Mouse (Mus musculus) cortical plate, adult 2 months (tissue): ENCODE results near the gene Olfr1336. TPM values are rescaled to one million over a fixed set of nuclear protein-coding genes. Genes with fewer than 3 reads are reported as not detected.
"Not testable (repeated sequence)": the region's sequence is repeated elsewhere in the genome, so short reads cannot be mapped to it uniquely, and the experiment has no call there.

Experiments
- H3K27ac ChIP-seq: fragments of 200-500 bp; 2 replicates; pipeline ENCODE4 v1.5.1; 2012; ENCODE audit warnings: low read length, control low read depth, inconsistent platforms; ENCODE audit not compliant: insufficient read depth
- H3K4me1 ChIP-seq: fragments of 200-500 bp; 2 replicates; pipeline ENCODE4 v1.6.1; 2011; ENCODE audit warnings: low read length; ENCODE audit not compliant: control insufficient read depth, insufficient read depth
- H3K4me3 ChIP-seq: fragments of 200-500 bp; 2 replicates; pipeline ENCODE4 v1.5.1; 2011; ENCODE audit warnings: mild to moderate bottlenecking, low read length, control low read depth; ENCODE audit not compliant: insufficient read depth
- CTCF ChIP-seq: fragments of 200-500 bp; IDR thresholded peaks from 2 replicates; pipeline ENCODE4 v1.5.1; 2011; ENCODE audit warnings: mild to moderate bottlenecking, control low read depth, low read length; ENCODE audit not compliant: insufficient read depth; ENCODE audit errors: extremely low read depth
- POLR2A ChIP-seq: fragments of 200-500 bp; IDR thresholded peaks from 2 replicates; pipeline ENCODE4 v1.6.1; 2011; ENCODE audit warnings: mild to moderate bottlenecking, low read length, control low read depth; ENCODE audit not compliant: insufficient read depth; ENCODE audit errors: extremely low read depth
- polyA plus RNA-seq: library from polyadenylated mRNA; depleted of rRNA; stranded (reverse); fragments of >200 nt; gene quantifications from 2 replicates; pipeline ENCODE4 v1.2.3, GENCODE M21; 2012; rRNA removed

Olfr1336 gene
- polyA plus RNA-seq, 1 experiment, result not detected

DNA sequence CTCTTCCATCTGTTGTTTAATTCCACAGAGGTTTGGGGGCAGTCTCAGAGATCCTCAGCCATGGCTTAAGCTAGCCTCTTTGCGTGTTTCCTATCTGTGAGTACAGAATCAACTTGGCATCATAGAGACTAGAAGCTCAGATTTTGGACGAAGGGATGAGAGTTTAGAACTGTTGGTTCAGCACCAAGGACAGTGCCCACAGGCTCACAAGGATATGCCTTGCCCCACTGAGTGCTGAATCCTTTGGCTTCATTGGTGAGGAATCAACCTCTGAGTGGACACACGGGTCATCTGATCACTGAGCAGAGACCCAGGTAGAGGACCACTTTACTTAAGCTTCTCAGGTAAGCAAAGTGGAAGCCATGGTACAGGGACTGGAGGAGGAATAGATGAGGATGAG lies 431 bp downstream of the Olfr1336 start:
- TF ChIP-seq POLR2A (no peak), CTCF (no peak)
- Histone ChIP-seq H3K27ac (no peak overlapping the region), H3K4me1 (no peaks in the 10 kb centered on the region), H3K4me3 (no peak overlapping the region)

DNA sequence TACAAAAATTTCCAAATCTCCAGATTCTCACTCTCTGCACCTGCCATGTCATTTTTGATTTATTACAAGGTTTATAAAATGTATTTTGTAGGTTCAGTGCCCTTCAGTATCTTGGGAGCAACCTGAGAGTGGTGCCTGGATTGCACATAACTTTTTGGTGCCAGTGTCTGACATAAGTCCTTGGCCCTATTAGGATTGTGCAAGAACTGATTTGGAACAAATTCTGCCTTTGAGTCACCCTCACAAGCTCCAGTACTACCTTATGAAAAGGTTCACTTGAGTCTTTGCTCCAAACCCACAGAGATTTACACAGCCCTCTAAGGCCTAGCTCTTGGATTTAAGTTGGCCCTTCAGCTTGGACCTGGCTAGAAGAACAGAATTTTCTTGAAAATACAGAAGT lies 11.0 kb downstream of the Olfr1336 start, which contains the start of gene Olfr1346:
TSS of gene Olfr1346 (plus strand) at position 151 of the 400 bp plus-strand sequence.
- no peak within 1 kb of the TSS for H3K27ac ChIP-seq
- H3K4me3 ChIP-seq, result no peak within 1 kb of the TSS
- no peaks in the 10 kb centered on the region for H3K4me1 ChIP-seq
- TF ChIP-seq CTCF (no peak), POLR2A (no peak)

DNA sequence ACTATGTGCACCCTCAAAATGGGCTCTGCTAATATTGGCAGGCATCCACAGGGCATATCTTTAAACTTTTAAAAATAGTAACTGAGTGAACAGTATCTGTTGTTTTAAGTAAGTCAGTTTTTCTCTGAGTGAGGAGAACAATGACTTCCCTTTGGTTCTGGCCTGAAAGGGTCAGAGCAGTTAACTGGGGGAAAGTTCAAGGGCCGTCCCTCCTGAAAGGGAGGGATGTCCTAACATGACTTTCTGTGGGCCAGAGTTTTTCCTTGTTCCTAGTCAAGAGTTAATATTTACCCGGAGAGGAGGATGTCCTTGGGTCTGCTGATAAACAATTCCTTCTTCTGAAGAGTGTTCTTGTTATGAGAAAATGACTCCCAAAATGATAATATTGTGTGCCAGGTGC lies 21.7 kb downstream of the Olfr1336 start:
- H3K27ac ChIP-seq, H3K4me3 ChIP-seq, H3K4me1 ChIP-seq: not testable (repeated sequence)

DNA sequence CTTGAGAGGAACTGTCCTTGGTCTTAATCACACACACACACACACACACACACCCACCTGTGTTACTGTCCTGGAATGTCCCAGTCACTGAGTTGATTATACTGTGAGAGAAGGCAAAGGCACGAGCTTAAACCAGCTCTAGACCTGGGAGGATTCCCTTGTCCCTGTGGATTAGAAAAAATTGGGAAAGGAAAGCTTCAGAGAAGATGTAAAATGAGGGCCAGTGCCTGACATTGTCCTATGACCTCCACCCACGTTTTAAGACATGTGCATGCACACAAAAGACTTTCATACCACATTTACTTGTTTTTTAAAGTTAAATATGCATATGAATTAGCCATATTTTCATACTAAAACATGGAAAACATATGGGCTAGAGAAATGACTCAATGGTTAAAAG lies 30.9 kb downstream of the Olfr1336 start, which contains the start of gene Olfr5:
TSS of gene Olfr5 (minus strand) at position 101 of the 400 bp plus-strand sequence.
- Histone ChIP-seq H3K4me1 (no peaks in the 10 kb centered on the region), H3K27ac (no peak within 1 kb of the TSS), H3K4me3 (no peak within 1 kb of the TSS)
- TF ChIP-seq POLR2A (no peak), CTCF (no peak)

DNA sequence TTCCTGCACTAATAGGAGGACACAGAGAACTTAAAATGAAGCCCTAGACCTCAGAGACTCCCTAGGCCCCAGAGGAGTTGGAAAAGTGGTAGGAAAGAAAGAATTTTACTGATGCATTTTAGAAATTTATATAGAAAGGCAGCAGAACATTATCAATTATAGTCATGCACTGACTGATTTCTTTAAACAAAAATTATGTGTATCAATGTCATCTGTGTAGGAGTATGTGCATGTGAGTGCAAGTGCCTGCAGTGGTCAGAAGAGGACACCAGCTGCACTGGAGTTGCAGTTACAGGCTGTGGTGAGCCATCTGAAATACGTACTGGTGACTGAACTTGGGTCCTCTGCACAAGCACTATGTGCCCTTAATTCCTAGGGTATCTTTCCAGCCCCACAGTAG lies 43.7 kb downstream of the Olfr1336 start, which contains the start of gene Olfr1347:
TSS of gene Olfr1347 (minus strand) at position 101 of the 400 bp plus-strand sequence.
- Histone ChIP-seq H3K4me3 (no peak within 1 kb of the TSS), H3K27ac (no peak within 1 kb of the TSS), H3K4me1 (no peaks in the 10 kb centered on the region)
- TF ChIP-seq POLR2A (no peak), CTCF (no peak)

DNA sequence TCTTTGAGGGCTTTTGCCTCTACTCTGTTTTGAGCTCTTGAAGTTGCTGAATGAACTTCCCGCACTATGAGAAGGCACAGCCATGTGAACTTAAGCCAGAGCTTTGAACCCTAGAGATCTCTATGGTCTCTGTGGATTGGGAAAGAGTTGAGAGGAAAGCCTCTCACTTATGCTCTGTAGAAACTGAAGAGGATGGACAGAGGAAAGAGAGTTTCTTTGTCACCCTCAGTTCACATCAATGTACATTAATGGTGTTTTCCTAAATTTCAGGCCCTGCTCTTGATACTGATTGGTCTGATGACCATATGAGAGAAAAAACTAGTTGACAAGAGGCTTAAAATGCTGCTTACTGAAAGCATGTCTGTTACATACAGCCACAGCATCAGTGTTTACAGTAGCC lies 52.7 kb downstream of the Olfr1336 start, which contains the start of gene Olfr1348:
TSS of gene Olfr1348 (minus strand) at position 101 of the 400 bp plus-strand sequence.
- H3K4me3 ChIP-seq, result no peak within 1 kb of the TSS
- no peaks in the 10 kb centered on the region for H3K4me1 ChIP-seq
- TF ChIP-seq POLR2A, result no peak
- no peak for TF ChIP-seq CTCF
- H3K27ac ChIP-seq, result no peak within 1 kb of the TSS

Other genes starting within 250 kb of the Olfr1336 start
- not detected in 2 replicates for gene Zscan5b, start 233.9 kb upstream of the Olfr1336 start, polyA plus RNA-seq
- not detected in 2 replicates for gene Epp13, start 203.5 kb upstream of the Olfr1336 start, polyA plus RNA-seq
- gene Zfp667, start 169.6 kb upstream of the Olfr1336 start, polyA plus RNA-seq, result 7.1 and 7.7 TPM in 2 replicates
- 7.6 and 8.0 TPM in 2 replicates for gene Zfp583, start 124.9 kb upstream of the Olfr1336 start, polyA plus RNA-seq
- 3.4 and 4.2 TPM in 2 replicates for gene Gm3854, start 112.4 kb upstream of the Olfr1336 start, polyA plus RNA-seq
- 2.6 and 3.1 TPM in 2 replicates for gene Zfp78, start 92.9 kb upstream of the Olfr1336 start, polyA plus RNA-seq
- 8.1 and 8.6 TPM in 2 replicates for gene Zfp28, start 72.9 kb upstream of the Olfr1336 start, polyA plus RNA-seq
- gene Smim17, start 57.5 kb upstream of the Olfr1336 start, polyA plus RNA-seq, result 7.5 and 7.6 TPM in 2 replicates
- gene Gm20715, start 45.9 kb upstream of the Olfr1336 start, polyA plus RNA-seq, result 0.09 and 0.33 TPM in 2 replicates
- gene Olfr1344, start 17.5 kb upstream of the Olfr1336 start, polyA plus RNA-seq, result 1.8 and 2.4 TPM in 2 replicates
- not detected in 2 replicates for gene Olfr1346, start 10.9 kb downstream of the Olfr1336 start, polyA plus RNA-seq
- gene Olfr5, start 30.8 kb downstream of the Olfr1336 start, polyA plus RNA-seq, result not detected in 2 replicates
- not detected in 2 replicates for gene Olfr1347, start 43.6 kb downstream of the Olfr1336 start, polyA plus RNA-seq
- gene Olfr1348, start 52.6 kb downstream of the Olfr1336 start, polyA plus RNA-seq, result not detected in 2 replicates
- 0.04 TPM in 1 of 2 replicates, not detected in the other for gene Olfr1349, start 66.8 kb downstream of the Olfr1336 start, polyA plus RNA-seq
- not detected in 2 replicates for gene Olfr1350, start 108.7 kb downstream of the Olfr1336 start, polyA plus RNA-seq
- gene Zim1, start 240.3 kb downstream of the Olfr1336 start, polyA plus RNA-seq, result 1.8 and 2.0 TPM in 2 replicates